Mouse (Mus musculus): ENCODE results near the gene Smurf2. TPM values are rescaled to one million over a fixed set of nuclear protein-coding genes. Genes with fewer than 3 reads are reported as not detected.

Smurf2 gene
- polyA plus RNA-seq, 1 experiment from 2014 or later = 20.0 TPM

GRCm38 (mm10) chr11:106770195-106770974, 150.1 kb downstream of the Smurf2 start:
- Histone ChIP-seq H3K36me3 (ENCODE audit: insufficient read depth, low read length) (peaks cover 37% of the 10 kb centered on the region; the same call in 1 of the 2 replicates), H3K27ac (ENCODE audit: low read length) (no peak overlapping the region), H3K4me1 (ENCODE audit: insufficient read depth, low read depth, low read length) (no peaks in the 10 kb centered on the region), H3K27me3 (replicated peaks; ENCODE audit: insufficient read depth, low read length) (no peaks in the 10 kb centered on the region), H3K9ac (replicated peaks; ENCODE audit: low read depth) (no peak overlapping the region), H3K4me3 (ENCODE audit: low read depth, low read length) (no peak overlapping the region), H3K4me2 (replicated peaks; ENCODE audit: low read depth, low read length) (no peak overlapping the region), H3K9me3 (ENCODE audit: low read length) (no peaks in the 10 kb centered on the region)
- WGBS = 96% methylated on average over 9 of the region's 9 CpGs
- DNase-seq (ENCODE audit: low spot score) (no peak), ATAC-seq (no peak)
- TF ChIP-seq CTCF (IDR thresholded peaks at IDR 0.05) = peak; percentile 67
- TF ChIP-seq EP300 (IDR thresholded peaks at IDR 0.05) = no peak

Small RNAs within 50 kb of the gene (microRNA-seq; reads per million reads assigned to microRNA genes)
- not detected for gene Gm25994
- gene Gm27322 = not detected
- 5.1 reads per million, percentile 15 among the genes with 10 or more reads in this experiment for gene Mir3064

Other genes starting within 250 kb of the Smurf2 start
- 163 and 172 TPM in 2 replicates for gene Pecam1, start 170.1 kb downstream of the Smurf2 start, polyA plus RNA-seq (2015; fragmentation: Nextera tagmentation; extraction: Ambion mirVana)
- gene Milr1, start 169.5 kb downstream of the Smurf2 start, polyA plus RNA-seq (2015; fragmentation: Nextera tagmentation; extraction: Ambion mirVana) = 2.5 and 4.1 TPM in 2 replicates
- 9.0 and 9.1 TPM in 2 replicates for gene Polg2, start 141.2 kb downstream of the Smurf2 start, polyA plus RNA-seq (2015; fragmentation: Nextera tagmentation; extraction: Ambion mirVana)
- 296 and 352 TPM in 2 replicates for gene Ddx5, start 131.5 kb downstream of the Smurf2 start, polyA plus RNA-seq (2015; fragmentation: Nextera tagmentation; extraction: Ambion mirVana)
- gene Cep95, start 131.5 kb downstream of the Smurf2 start, polyA plus RNA-seq (2015; fragmentation: Nextera tagmentation; extraction: Ambion mirVana) = 9.5 and 12.1 TPM in 2 replicates
- gene Kpna2, start 78.8 kb upstream of the Smurf2 start, polyA plus RNA-seq (2015; fragmentation: Nextera tagmentation; extraction: Ambion mirVana) = 83.6 and 97.1 TPM in 2 replicates
- 51.8 and 56.2 TPM in 2 replicates for gene 1810010H24Rik, start 105.0 kb upstream of the Smurf2 start, polyA plus RNA-seq (2015; fragmentation: Nextera tagmentation; extraction: Ambion mirVana)
- gene Bptf, start 211.4 kb upstream of the Smurf2 start, polyA plus RNA-seq (2015; fragmentation: Nextera tagmentation; extraction: Ambion mirVana) = 19.8 and 23.0 TPM in 2 replicates

Measured in lung, postnatal 0 days (tissue).